Mouse (Mus musculus): ENCODE results near the gene Rptor. TPM values are rescaled to one million over a fixed set of nuclear protein-coding genes. Genes with fewer than 3 reads are reported as not detected.

Rptor gene
- total RNA-seq, 1 experiment from 2014 or later = 21.4 TPM

- ATAC-seq (ENCODE audit: extremely low read depth, insufficient number of reproducible peaks, low FRiP score, poor library complexity, severe bottlenecking) = no peak
These were observed 164.2 kb downstream of the Rptor start for GRCm38 (mm10) chr11:119766782-119767459.

GRCm38 (mm10) chr11:119767525-119767924 is 164.8 kb downstream of the Rptor start:
- ATAC-seq (ENCODE audit: extremely low read depth, insufficient number of reproducible peaks, low FRiP score, poor library complexity, severe bottlenecking) = no peak

DNA sequence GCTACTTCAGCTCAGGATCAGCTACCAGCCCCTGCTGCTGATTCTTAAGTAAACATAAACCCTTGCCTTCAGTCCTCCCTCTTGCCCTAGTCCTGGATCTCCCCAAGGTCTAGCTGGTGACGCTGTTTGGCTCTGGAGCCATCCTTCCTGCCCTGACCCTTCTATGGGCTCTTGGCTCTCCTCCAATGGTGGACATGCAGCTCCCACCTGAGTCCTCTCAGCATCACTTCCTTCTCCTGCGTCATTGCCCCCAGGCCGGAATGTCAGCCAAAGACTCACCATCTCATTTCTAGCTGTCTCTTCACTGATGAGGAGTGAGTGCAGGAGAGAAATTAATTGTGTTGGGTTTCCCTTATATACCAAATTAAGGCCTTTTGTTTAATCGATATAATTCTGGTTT is 165.8 kb downstream of the Rptor start:
- no peak for ATAC-seq (ENCODE audit: extremely low read depth, insufficient number of reproducible peaks, low FRiP score, poor library complexity, severe bottlenecking)

DNA sequence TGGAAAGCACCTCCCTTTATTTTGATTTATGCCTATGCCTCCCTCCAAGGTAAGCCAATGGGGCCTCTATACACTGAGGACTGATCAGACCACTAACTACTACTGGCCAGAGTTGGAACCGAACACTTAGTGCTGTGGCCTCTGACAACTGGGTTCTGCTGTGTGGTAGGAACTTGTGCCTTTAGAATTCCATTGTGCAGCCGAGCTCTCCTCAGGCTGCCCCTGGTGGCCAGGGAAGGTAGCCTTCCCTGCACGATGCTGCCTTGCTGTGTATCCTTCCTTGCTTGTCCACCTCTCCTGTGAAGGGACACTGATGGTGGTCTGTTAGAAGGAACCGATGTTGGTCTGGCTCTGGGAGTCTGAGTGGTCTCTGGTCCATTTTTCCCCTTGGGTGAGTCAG is 167.0 kb downstream of the Rptor start:
- no peak for ATAC-seq (ENCODE audit: extremely low read depth, insufficient number of reproducible peaks, low FRiP score, poor library complexity, severe bottlenecking)

GRCm38 (mm10) chr11:119770985-119771384 is 168.3 kb downstream of the Rptor start:
- no peak for ATAC-seq (ENCODE audit: extremely low read depth, insufficient number of reproducible peaks, low FRiP score, poor library complexity, severe bottlenecking)

DNA sequence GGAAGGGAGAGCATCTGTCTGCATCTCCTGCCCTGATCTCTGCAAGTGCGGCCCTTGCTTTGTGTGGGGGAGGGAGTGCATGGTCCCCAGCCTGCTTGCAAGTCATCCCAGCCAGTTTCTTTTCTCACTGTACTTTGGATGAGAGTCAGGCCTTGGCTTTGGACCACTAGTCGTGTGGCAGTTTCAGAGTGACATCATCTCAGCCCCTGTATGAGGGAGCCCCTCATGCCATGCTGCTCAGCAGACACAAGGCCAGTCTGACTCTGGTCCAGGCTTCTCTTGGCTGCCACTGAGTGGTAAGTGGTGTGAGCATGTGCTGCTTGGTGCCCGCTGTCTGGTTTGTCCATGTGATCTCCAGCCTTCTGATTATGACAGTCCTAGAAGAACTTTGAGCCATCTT is 170.2 kb downstream of the Rptor start:
- ATAC-seq (ENCODE audit: extremely low read depth, insufficient number of reproducible peaks, low FRiP score, poor library complexity, severe bottlenecking) = no peak

- no peak for ATAC-seq (ENCODE audit: extremely low read depth, insufficient number of reproducible peaks, low FRiP score, poor library complexity, severe bottlenecking)
These were observed 172.5 kb downstream of the Rptor start for GRCm38 (mm10) chr11:119775076-119775760.

DNA sequence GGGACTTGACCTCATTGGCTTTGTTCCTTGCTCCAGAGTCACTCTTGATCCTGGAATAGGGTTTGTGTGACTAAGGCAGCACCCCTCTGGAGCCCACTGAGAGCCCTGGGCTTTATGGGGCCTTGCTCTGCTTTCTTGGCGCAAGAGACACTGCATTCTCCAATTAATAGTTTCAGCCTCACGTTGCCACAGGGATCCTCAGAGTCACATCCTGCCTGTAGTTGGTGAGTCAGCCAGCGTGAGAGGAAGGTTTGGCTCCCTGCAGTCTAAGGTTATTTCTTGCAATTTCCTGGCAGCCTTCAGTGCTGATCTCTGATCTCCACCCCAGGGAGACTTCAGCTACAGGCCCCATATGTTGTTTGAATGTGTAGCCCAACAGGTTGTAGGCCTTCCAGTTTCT is 174.5 kb downstream of the Rptor start:
- no peak for ATAC-seq (ENCODE audit: extremely low read depth, insufficient number of reproducible peaks, low FRiP score, poor library complexity, severe bottlenecking)

- no peak for ATAC-seq (ENCODE audit: extremely low read depth, insufficient number of reproducible peaks, low FRiP score, poor library complexity, severe bottlenecking)
These were observed 175.2 kb downstream of the Rptor start for GRCm38 (mm10) chr11:119777872-119778271.

- no peak for ATAC-seq (ENCODE audit: extremely low read depth, insufficient number of reproducible peaks, low FRiP score, poor library complexity, severe bottlenecking)
These were observed 177.6 kb downstream of the Rptor start for GRCm38 (mm10) chr11:119780290-119780689.

DNA sequence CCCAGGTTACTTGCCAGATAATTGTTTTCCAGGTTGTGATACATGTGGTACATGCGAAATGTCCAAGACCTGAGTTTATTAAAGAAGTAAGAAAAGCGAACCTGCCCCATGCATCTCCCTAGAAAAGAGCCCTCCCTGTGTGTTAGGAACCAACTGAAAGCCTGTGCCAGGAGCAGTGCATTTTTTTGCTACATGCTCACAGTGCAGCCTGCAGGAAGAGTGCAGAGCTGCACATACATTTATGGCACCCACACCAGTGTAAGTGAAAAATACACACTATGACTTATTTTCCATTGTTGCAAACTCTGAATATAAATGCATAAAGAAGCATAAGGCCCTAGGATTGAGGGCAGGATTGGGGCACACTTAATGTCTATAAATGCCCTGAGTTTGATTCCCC is 178.5 kb downstream of the Rptor start:
- no peak for ATAC-seq (ENCODE audit: extremely low read depth, insufficient number of reproducible peaks, low FRiP score, poor library complexity, severe bottlenecking)

- ATAC-seq (ENCODE audit: extremely low read depth, insufficient number of reproducible peaks, low FRiP score, poor library complexity, severe bottlenecking) = no peak
These were observed 179.0 kb downstream of the Rptor start for GRCm38 (mm10) chr11:119781726-119782125.

GRCm38 (mm10) chr11:119783653-119784052 is 180.9 kb downstream of the Rptor start:
- no peak for ATAC-seq (ENCODE audit: extremely low read depth, insufficient number of reproducible peaks, low FRiP score, poor library complexity, severe bottlenecking)

DNA sequence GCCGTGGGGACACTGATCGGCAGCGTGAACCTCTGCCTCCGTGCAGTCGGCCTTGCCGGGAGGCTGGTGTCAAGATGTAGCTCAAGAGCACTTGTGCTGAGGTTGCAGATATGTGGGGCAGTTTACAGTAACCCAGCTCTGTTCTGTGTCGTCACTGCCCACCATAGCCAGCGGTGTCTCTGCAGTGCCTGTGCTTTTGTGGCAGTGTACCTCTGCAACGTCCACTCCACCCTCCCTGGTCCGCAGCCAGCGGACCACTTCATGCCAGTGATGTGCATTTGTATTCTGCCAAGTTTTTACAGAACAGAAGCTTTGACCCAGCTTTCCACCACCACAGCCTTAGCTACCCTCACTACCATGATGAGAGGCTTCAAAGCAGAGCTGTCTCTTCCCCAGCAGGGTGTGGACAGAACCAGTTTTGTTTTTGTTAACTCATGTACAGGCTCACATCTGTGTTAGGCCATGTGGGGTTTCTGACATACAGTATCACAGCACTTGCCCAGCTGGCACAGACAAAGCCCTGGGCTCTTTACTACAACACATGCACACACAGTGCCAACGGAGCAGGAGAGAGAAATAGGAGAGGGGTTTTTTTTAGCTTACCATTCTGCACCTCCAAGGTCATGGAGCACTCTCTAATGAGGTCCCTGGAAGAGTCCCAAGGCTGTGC is 182.1 kb downstream of the Rptor start:
- ATAC-seq (ENCODE audit: extremely low read depth, insufficient number of reproducible peaks, low FRiP score, poor library complexity, severe bottlenecking) = no peak

GRCm38 (mm10) chr11:119785661-119786384 is 183.1 kb downstream of the Rptor start:
- no peak for ATAC-seq (ENCODE audit: extremely low read depth, insufficient number of reproducible peaks, low FRiP score, poor library complexity, severe bottlenecking)

GRCm38 (mm10) chr11:119786385-119786880 is 183.7 kb downstream of the Rptor start:
- no peak for ATAC-seq (ENCODE audit: extremely low read depth, insufficient number of reproducible peaks, low FRiP score, poor library complexity, severe bottlenecking)

- no peak for ATAC-seq (ENCODE audit: extremely low read depth, insufficient number of reproducible peaks, low FRiP score, poor library complexity, severe bottlenecking)
These were observed 185.8 kb downstream of the Rptor start for GRCm38 (mm10) chr11:119788488-119788887.

- ATAC-seq (ENCODE audit: extremely low read depth, insufficient number of reproducible peaks, low FRiP score, poor library complexity, severe bottlenecking) = no peak
These were observed 186.4 kb downstream of the Rptor start for GRCm38 (mm10) chr11:119788919-119789713.
